Mouse (Mus musculus): ENCODE measurements at regions not wholly inside any gene's neighbourhood (a gene's known extent, or its start where the extent isn't known, plus 50 kb on each side); places are given as distances from the start of the nearest gene placed in this dataset.

DNA sequence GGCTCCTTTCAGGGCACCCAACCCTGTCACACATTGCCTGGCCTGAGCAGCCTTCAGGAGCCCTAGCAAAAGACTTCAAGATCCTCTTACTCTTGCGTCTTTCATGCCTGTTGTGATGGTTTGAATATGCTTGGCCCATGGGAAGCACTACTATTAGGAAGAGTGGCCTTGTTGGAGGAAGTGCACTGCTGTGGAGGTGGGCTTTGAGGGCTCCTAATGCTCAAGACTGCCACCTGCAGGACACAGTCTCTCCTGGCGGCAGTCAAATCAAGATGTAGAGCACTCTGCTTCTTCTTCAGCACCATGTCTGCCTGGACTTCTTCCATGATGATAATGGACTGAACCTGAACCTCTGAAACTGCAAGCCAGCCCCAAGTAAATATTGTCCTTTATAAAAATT lies 73.0 kb downstream of the Tsen15 start:
- no peak for DNase-seq (ENCODE audit: low spot score in 2 of 2)

DNA sequence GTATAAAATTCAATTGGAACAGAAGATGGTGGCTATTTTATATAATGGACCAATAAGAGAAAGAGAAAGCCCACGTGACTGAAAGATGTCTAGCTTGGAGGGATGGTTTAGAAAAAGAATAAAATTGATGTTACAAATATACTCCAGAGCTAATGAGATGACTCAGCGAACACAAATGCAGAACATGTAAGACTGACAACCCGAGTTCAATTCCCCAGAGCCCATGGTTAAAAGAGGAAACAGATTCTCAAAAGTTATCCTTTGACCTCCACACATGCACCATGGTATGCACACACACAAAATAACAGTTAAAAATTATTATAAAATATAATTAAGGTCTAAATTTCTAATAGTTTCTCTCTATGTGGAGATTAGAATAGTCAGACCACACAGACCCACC lies 81.0 kb downstream of the Tsen15 start:
- no peak for DNase-seq (ENCODE audit: low spot score in 2 of 2)

GRCm38 (mm10) chr1:152304487-152305130 lies 81.9 kb downstream of the Tsen15 start:
- DNase-seq (ENCODE audit: low spot score in 2 of 2), result peak; percentile 47 to 63

DNA sequence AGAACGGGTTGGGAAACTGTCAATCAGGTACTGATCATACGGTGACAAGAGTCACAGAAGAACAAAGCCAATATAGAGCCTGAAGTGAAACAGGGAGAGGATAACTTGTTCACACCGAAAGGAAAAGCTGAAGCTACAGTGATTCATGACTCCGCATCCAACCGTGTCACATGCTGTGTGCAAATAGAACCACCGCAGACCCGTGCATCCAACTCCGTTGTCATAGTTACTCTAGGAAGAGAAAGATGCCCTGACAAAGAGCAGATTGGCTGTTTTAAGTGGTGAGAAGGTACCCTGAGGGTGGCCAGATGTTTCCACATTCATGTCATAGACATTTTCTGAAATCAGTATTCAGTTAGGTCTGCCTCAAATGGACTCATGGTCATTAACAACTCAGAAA lies 85.1 kb downstream of the Tsen15 start:
- no peak for DNase-seq (ENCODE audit: low spot score in 2 of 2)

GRCm38 (mm10) chr1:152292196-152292736 lies 94.2 kb downstream of the Tsen15 start:
- no peak for DNase-seq (ENCODE audit: low spot score in 2 of 2)

DNA sequence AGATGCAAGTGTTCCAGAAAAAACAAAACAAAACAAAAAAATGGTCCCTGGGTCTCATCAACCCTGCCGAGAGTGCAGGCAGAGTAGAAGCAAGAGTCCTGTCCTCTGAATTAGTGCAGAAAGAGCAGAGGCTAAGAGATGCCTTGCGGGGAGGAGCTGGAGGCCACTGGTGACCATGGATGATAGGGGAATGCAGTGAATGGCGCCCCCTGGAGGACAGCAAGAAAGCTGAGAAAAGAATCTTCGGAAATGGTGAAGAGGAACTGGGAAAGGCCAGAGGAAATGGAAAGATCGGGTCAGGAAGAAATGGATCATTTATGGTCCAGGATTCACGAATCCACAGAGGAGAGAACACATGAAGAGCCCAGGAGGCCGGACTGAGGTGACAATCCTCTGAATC lies 95.7 kb downstream of the Tsen15 start:
- peak; percentile 49 to 67 for DNase-seq (ENCODE audit: low spot score in 2 of 2)

GRCm38 (mm10) chr1:152287566-152288490 lies 98.7 kb downstream of the Tsen15 start:
- no peak for DNase-seq (ENCODE audit: low spot score in 2 of 2)

- no peak for DNase-seq (ENCODE audit: low spot score in 2 of 2)
Measured at GRCm38 (mm10) chr1:152286677-152287076, 99.8 kb downstream of the Tsen15 start.

DNA sequence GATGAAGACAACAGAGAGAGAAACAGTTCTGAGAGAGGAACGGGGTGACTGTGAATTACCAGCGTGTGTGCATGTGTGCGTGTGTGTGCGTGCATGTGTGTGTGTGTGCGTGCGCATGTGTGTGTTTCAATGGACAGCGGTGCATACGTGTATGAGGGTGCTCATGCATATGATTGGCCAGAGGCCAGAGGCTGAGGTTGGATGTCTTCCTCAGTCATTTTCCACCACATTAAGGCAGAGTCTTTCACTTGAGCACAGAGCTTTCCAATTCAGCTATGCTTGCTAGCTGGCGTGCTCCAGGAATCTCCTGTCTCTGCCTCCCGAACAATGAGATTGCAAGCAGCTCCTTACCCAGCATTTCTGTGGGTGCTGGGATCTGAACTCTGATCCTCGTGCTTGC lies 104.4 kb downstream of the Tsen15 start:
- DNase-seq (ENCODE audit: low spot score in 2 of 2), result no peak

GRCm38 (mm10) chr1:152281201-152281600 lies 105.3 kb downstream of the Tsen15 start:
- DNase-seq (ENCODE audit: low spot score in 2 of 2), result no peak

- DNase-seq (ENCODE audit: low spot score in 2 of 2), result no peak
Measured at GRCm38 (mm10) chr1:152280014-152280413, 106.5 kb downstream of the Tsen15 start.

DNA sequence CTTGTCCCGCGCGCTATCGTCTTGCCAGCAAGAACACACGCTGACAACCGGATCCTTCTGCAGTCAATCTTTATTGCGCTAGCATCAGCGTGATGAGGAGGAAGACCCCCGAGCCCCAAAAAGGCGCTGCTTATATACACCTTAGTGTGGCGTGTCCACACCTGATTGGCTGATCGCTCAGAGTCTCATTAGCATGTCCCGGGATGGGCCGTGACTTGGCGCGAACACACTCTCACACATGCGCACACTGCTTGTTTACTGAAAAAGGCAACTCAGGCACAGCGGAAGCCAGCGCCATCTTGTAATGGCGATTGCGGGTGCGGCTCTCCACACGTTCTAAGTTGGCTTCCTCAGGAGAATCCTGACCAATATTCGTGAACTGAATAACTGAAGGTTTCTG lies 111.5 kb downstream of the Tsen15 start:
- no peak for DNase-seq (ENCODE audit: low spot score in 2 of 2)

GRCm38 (mm10) chr1:152273430-152273829 lies 113.1 kb downstream of the Tsen15 start:
- no peak for DNase-seq (ENCODE audit: low spot score in 2 of 2)

GRCm38 (mm10) chr1:152269936-152270702 lies 116.4 kb downstream of the Tsen15 start:
- no peak for DNase-seq (ENCODE audit: low spot score in 2 of 2)

- no peak for DNase-seq (ENCODE audit: low spot score in 2 of 2)
Measured at GRCm38 (mm10) chr1:152266390-152266789, 120.1 kb downstream of the Tsen15 start.

- no peak for DNase-seq (ENCODE audit: low spot score in 2 of 2)
Measured at GRCm38 (mm10) chr1:152264981-152265380, 121.5 kb downstream of the Tsen15 start.

GRCm38 (mm10) chr1:152261472-152261871 lies 125.0 kb downstream of the Tsen15 start:
- DNase-seq (ENCODE audit: low spot score in 2 of 2), result no peak

GRCm38 (mm10) chr1:152260950-152261349 lies 125.5 kb downstream of the Tsen15 start:
- DNase-seq (ENCODE audit: low spot score in 2 of 2), result no peak

GRCm38 (mm10) chr1:152258258-152258657 lies 128.2 kb downstream of the Tsen15 start:
- no peak for DNase-seq (ENCODE audit: low spot score in 2 of 2)

DNA sequence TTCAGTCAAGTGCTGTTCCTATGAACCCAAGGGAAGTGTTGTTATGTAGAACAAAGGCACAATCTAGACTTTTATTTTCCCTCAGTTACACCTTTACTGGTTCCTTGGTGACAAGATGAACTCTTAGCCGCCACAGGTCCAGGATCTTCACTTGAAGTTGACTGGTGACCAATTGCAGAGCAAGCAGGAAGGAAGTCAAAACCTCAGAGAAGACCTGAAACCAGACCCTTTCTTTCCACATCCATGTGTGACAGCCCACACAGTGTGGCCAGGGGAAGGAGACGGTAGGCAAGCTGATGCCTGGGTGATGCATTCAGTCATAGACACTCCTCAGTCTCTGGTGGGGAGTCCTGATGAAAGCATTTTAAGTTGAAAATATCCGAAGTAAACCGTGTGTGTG lies 132.6 kb downstream of the Tsen15 start:
- no peak for DNase-seq (ENCODE audit: low spot score in 2 of 2)

DNA sequence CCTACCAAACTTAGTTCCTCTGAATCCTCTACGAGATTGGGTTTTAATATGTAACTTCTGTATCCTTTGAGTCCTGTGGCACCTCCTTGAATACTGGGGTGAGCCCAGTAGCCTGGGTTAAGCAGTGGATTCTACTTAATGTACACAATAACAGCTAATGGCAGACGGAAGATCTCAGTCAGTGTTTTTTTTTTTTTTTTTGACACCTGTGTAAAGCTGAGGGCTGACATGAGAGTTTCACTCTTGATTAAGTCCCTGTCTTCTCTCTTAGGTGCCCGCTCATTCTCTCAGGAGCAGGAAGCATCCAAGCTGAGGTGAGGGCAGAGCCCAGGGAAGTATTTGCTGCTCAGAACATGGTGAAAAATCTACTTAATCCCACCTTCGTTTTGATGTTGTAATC lies 133.0 kb downstream of the Tsen15 start:
- DNase-seq (ENCODE audit: low spot score in 2 of 2), result no peak

- DNase-seq (ENCODE audit: low spot score in 2 of 2), result no peak
Measured at GRCm38 (mm10) chr1:152252658-152253267, 133.7 kb downstream of the Tsen15 start.
